In genomic region chr8:90192856-90193255, GRCm38 (mm10) we compare ENCODE assay signal across 18 mouse cellular contexts.
"Had no signal": no experiment of that assay in that cellular context is flagged by ENCODE, and none has a peak within 500 bp of the region (broad histone marks: within the 10 kb centered on the region; RNA-seq: fewer than 3 reads in every experiment).

No protein-coding gene starts in this region.

- H3K27me3 ChIP-seq: liver, embryonic 13.5 days; megakaryocyte, embryonic 14.5 days; midbrain, embryonic 12.5 days; neural tube, embryonic 13.5 days; stomach, embryonic 15.5 days had no signal

- H3K27ac ChIP-seq: left cerebral cortex, adult 2 months; liver, embryonic 13.5 days; midbrain, embryonic 12.5 days; neural tube, embryonic 13.5 days; stomach, embryonic 15.5 days had no signal

- H3K36me3 ChIP-seq: liver, embryonic 13.5 days; midbrain, embryonic 12.5 days; neural tube, embryonic 13.5 days; stomach, embryonic 15.5 days had no signal

- DNase-seq: kidney, adult 2 months; kidney, postnatal 10 days; kidney, postnatal 36 days; layer of hippocampus, postnatal 36 days; liver, embryonic 13.5 days; lung, embryonic 14.5 days; retina, postnatal 1 day; right cerebral cortex, postnatal 25 days; spleen, adult 18-20 months; thymus, postnatal 25 days had no signal

- H3K4me1 ChIP-seq: liver, embryonic 13.5 days; megakaryocyte, embryonic 14.5 days; neural tube, embryonic 13.5 days; stomach, embryonic 15.5 days had no signal

- H3K4me3 ChIP-seq: left cerebral cortex, adult 2 months; liver, embryonic 13.5 days; megakaryocyte, embryonic 14.5 days; midbrain, embryonic 12.5 days; myocyte; neural tube, embryonic 13.5 days; stomach, embryonic 15.5 days had no signal

- H3K9me3 ChIP-seq: liver, embryonic 13.5 days; midbrain, embryonic 12.5 days; neural tube, embryonic 13.5 days; stomach, embryonic 15.5 days had no signal

- H3K4me2 ChIP-seq: liver, embryonic 13.5 days; lung, embryonic 14.5 days; midbrain, embryonic 12.5 days; neural tube, embryonic 13.5 days; stomach, embryonic 15.5 days had no signal

- H3K9ac ChIP-seq: liver, embryonic 13.5 days; lung, embryonic 14.5 days; midbrain, embryonic 12.5 days; neural tube, embryonic 13.5 days; stomach, embryonic 15.5 days had no signal

- ATAC-seq: lung, postnatal 0 days; midbrain, embryonic 16.5 days had no signal
